Mouse (Mus musculus) cortical plate, adult 2 months (tissue): ENCODE results near the gene Gm13212. TPM values are rescaled to one million over a fixed set of nuclear protein-coding genes. Genes with fewer than 3 reads are reported as not detected.
"Not testable (repeated sequence)": the region's sequence is repeated elsewhere in the genome, so short reads cannot be mapped to it uniquely, and the experiment has no call there.

Source experiments
- H3K27ac ChIP-seq: fragments of 200-500 bp; 2 replicates; pipeline ENCODE4 v1.5.1; 2012; ENCODE audit warnings: low read length, control low read depth, inconsistent platforms; ENCODE audit not compliant: insufficient read depth
- H3K4me1 ChIP-seq: fragments of 200-500 bp; 2 replicates; pipeline ENCODE4 v1.6.1; 2011; ENCODE audit warnings: low read length; ENCODE audit not compliant: control insufficient read depth, insufficient read depth
- H3K4me3 ChIP-seq: fragments of 200-500 bp; 2 replicates; pipeline ENCODE4 v1.5.1; 2011; ENCODE audit warnings: mild to moderate bottlenecking, low read length, control low read depth; ENCODE audit not compliant: insufficient read depth
- polyA plus RNA-seq: library from polyadenylated mRNA; depleted of rRNA; stranded (reverse); fragments of >200 nt; gene quantifications from 2 replicates; pipeline ENCODE4 v1.2.3, GENCODE M21; 2012; rRNA removed

Gm13212 gene
- polyA plus RNA-seq, 1 experiment: 0.08 TPM

GRCm38 (mm10) chr4:145670385-145670784 lies 85.4 kb downstream of the Gm13212 start, which contains the start of gene Zfp980:
TSS of gene Zfp980 (plus strand) at chr4:145670685.
- not testable (repeated sequence) for H3K4me1 ChIP-seq, H3K4me3 ChIP-seq, H3K27ac ChIP-seq

DNA sequence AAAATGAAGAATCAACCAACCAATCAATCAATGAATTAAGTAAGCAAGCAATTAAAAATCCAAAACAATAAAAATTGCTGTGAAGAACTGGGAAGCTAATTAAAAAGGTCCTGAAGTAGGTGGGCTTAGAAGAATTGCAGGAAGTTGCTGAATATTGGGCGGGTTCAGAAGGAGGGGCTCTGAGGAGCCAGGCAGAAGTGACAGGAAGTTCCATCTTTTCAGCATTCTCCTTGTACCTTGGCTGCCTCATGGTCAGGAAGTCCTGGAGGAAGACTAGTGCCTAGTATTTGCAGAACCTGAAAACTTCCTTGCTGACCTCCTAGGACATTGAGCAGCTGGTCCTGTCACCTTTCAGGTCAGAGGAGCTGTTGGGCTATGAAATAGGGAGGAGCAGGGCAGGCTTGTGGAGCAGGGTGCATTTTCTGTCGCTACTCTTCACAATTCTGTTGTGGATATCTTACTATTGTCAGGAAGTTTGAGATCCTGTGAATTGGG lies 89.4 kb downstream of the Gm13212 start:
- H3K4me3 ChIP-seq, H3K4me1 ChIP-seq, H3K27ac ChIP-seq: not testable (repeated sequence)

Other genes with a start within 250 kb of the Gm13212 start
- not detected in 2 replicates for gene Zfp990, start 74.4 kb upstream of the Gm13212 start, polyA plus RNA-seq
- gene Zfp980, start 85.5 kb downstream of the Gm13212 start, polyA plus RNA-seq: not detected in 2 replicates